Mouse (Mus musculus) thymus, adult 2 months (tissue): ENCODE data around the gene Adpgk. TPM values are rescaled to one million over a fixed set of nuclear protein-coding genes. Genes with fewer than 3 reads are reported as not detected.

Source experiments
- DNase-seq: peaks from one replicate; pipeline ENCODE4 v3.0.0; 2021
- H3K27ac ChIP-seq: fragments of 200-500 bp; 2 replicates; pipeline ENCODE4 v1.5.1; 2012; ENCODE audit warnings: low read length, control low read depth; ENCODE audit not compliant: control insufficient read depth, insufficient read depth
- H3K27me3 ChIP-seq: fragments of 200-500 bp; 2 replicates; pipeline ENCODE4 v1.6.1; 2012; ENCODE audit warnings: mild to moderate bottlenecking, low read length, moderate library complexity, mixed read lengths; ENCODE audit not compliant: control insufficient read depth, insufficient read depth
- H3K36me3 ChIP-seq: fragments of 200-500 bp; 2 replicates; pipeline ENCODE4 v1.6.1; 2012; ENCODE audit warnings: mild to moderate bottlenecking, low read length, moderate library complexity; ENCODE audit not compliant: control insufficient read depth, insufficient read depth
- H3K4me1 ChIP-seq: fragments of 200-500 bp; replicated peaks from 2 replicates; pipeline ENCODE4 v1.6.1; 2012; ENCODE audit warnings: low read length; ENCODE audit not compliant: control insufficient read depth, insufficient read depth
- H3K4me3 ChIP-seq: fragments of 200-500 bp; 2 replicates; pipeline ENCODE4 v1.5.1; 2012; ENCODE audit warnings: mild to moderate bottlenecking, low read length, control low read depth, moderate library complexity; ENCODE audit not compliant: control insufficient read depth, insufficient read depth
- CTCF ChIP-seq: fragments of 200-500 bp; IDR thresholded peaks from 2 replicates; pipeline ENCODE4 v1.5.1; 2012; ENCODE audit warnings: mild to moderate bottlenecking, control low read depth, low read length, moderate library complexity, borderline replicate concordance; ENCODE audit not compliant: control insufficient read depth, poor library complexity, insufficient read depth; ENCODE audit errors: extremely low read depth
- POLR2A ChIP-seq: fragments of 200-500 bp; IDR thresholded peaks from 2 replicates; pipeline ENCODE4 v1.6.1; 2012; ENCODE audit warnings: mild to moderate bottlenecking, low read length, control low read depth, moderate library complexity; ENCODE audit not compliant: control insufficient read depth, poor library complexity, insufficient read depth; ENCODE audit errors: extremely low read depth
- WGBS: fragments of 180-500 bp; shearing (Covaris S2); methylation state at CpG from one replicate; pipeline ENCODE4 v1.1.7; 2018; 5-methylcytosine and 5-hydroxymethylcytosine counted together
- polyA plus RNA-seq: library from polyadenylated mRNA; depleted of rRNA; stranded (reverse); fragments of >200 nt; gene quantifications from 2 replicates; pipeline ENCODE4 v1.2.3, GENCODE M21; 2012

Gene Adpgk
- polyA plus RNA-seq, 1 experiment, result 20.2 TPM

DNA sequence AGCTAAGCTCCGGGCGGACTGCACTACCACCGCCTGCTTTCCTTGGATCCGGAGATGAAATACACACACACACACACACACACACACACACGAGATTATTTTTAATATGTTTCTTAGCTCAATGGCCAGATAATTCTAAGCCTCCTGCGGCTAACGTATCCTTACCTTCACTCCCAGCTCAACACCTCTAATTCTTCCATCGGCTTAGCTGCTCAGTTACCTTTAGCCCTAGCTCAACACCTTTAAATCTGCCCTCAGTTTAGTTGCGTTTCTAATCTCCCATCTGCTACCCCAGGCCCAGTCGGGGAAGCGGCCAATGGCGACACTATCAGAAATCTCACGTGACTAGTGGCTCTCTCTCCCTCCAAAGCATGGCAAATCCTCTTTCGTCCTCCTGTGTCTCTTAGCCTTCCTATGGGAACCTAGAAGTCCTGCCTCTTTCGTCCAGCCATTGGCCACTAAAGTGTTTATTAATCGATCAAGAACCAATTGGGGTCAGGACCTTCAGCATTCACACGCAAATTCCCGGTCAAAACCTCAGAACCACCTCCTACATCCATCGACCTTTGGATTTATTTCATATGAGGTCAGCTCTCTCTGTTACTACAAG is 16.4 kb upstream of the Adpgk start:
- Histone ChIP-seq H3K4me1 (no peaks in the 10 kb centered on the region), H3K4me3 (no peak overlapping the region), H3K27me3 (no peaks in the 10 kb centered on the region), H3K27ac (no peak overlapping the region), H3K36me3 (no peaks in the 10 kb centered on the region)
- no peak for TF ChIP-seq POLR2A
- TF ChIP-seq CTCF, result no peak
- no peak for DNase-seq
- 92% methylated on average over 19 of the region's 19 CpGs for WGBS

DNA sequence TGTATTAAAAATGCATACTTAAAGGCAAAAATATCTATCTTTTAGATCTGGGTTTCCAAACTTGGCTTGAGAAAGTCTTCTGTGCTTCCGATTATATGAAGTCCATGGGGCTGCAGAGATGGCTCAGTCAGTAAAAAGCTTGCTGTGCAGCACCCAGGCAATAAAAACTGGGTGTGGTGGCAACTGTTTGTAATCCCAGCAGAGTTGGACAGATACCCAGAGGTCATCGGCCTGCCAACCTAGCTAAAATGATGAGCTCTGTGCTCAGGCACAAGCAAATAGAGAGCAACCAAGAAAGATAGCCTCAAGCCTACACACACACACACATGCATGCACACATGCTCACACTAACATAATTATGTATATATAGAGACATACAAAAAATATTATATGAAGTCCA is 13.2 kb upstream of the Adpgk start:
- H3K27me3 ChIP-seq, result no peaks in the 10 kb centered on the region
- H3K4me3 ChIP-seq, result no peak overlapping the region
- DNase-seq, result no peak
- no peaks in the 10 kb centered on the region for H3K36me3 ChIP-seq
- H3K27ac ChIP-seq, result no peak overlapping the region
- no peaks in the 10 kb centered on the region for H3K4me1 ChIP-seq
- TF ChIP-seq CTCF (no peak), POLR2A (no peak)
- WGBS, result 95% methylated on average over 2 of the region's 2 CpGs

DNA sequence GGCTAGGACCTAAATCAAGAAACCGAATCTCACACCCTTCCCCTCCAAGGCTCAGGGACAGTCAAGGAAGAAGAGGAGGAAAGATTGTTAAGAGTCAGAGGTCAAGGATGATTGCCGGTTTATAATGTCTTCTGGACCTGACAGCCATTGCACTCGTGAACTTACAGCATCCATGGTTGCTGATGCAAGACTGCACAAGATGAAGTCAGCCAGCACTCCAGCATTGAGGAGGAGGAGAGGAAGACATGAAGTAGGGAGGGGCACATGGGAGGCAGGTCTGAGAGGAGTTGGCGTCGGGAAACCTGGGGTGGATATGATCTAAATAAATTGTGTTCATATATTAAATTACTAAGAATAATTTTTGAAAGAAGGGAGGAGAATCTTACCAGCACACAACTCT is 12.7 kb upstream of the Adpgk start:
- DNase-seq, result no peak
- Histone ChIP-seq H3K27ac (no peak overlapping the region), H3K4me3 (no peak overlapping the region), H3K36me3 (no peaks in the 10 kb centered on the region), H3K27me3 (no peaks in the 10 kb centered on the region), H3K4me1 (no peaks in the 10 kb centered on the region)
- TF ChIP-seq CTCF, result no peak
- no peak for TF ChIP-seq POLR2A
- WGBS, result 87% methylated on average over 5 of the region's 5 CpGs

DNA sequence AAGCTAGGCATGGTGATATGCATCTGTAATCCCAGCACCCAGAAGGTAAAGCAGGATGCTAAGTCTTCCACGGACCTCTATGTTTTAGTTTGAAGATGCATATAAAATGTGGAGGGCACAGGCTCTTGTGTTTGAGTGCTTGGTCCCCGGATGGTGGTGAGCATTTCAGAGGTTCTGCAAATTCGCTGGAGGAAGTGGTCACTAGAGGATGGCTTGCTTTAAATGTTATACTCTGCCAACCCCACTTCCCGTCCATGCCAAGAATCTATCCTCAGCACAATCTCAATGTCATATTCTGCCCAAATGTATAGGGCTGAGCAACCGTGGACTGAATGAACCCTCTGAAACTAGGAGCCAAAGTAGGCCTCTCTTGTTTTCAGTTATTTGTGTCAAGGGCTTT is 10.5 kb upstream of the Adpgk start:
- no peak overlapping the region for H3K4me3 ChIP-seq
- 45% methylated on average over 5 of the region's 5 CpGs for WGBS
- H3K36me3 ChIP-seq, result no peaks in the 10 kb centered on the region
- no peak for DNase-seq
- no peaks in the 10 kb centered on the region for H3K27me3 ChIP-seq
- no peak for TF ChIP-seq POLR2A
- TF ChIP-seq CTCF, result no peak
- H3K27ac ChIP-seq, result no peak overlapping the region
- H3K4me1 ChIP-seq, result no peaks in the 10 kb centered on the region

DNA sequence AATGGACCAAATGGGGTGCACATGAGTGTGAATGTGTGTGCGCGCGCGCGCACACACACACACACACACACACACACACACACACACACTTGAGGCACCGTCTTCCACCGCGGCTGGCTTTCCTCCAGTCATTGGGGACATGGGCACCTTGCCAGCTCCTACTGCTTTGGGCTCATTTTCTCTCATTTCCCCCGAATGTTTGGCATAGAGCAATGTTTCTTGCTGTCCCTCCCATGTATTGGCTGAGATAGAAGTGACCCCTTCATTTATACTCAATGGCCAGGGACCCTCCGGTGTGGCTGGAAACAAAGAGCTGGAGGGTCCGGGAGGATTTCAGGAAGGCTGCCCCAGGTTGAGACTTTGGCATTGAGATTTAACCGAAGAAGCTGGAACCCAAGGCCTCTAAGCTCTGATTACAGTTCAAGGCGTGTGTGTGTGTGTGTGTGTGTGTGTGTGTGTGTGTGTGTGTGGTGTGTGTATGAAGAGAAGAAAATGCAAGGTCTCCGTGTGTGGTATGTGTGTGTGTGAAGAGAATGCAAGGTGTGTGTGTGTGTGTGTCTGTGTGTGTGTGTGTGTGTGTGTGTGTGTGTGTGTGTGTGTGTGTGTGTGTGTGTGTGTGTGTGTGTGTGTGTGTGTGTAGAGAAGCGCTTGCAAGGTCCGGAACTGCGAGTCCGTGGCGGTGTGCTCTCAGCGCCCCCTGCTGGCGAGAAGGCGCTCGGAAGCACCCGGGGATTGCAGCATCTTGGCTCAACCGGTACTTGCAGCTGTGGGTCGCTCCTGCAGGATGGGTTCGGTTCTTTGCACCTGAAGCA is 9.3 kb upstream of the Adpgk start:
- no peak overlapping the region for H3K27ac ChIP-seq
- H3K27me3 ChIP-seq, result no peaks in the 10 kb centered on the region
- H3K4me1 ChIP-seq, result no peaks in the 10 kb centered on the region
- DNase-seq, result peak; percentile 60
- 35% methylated on average over 27 of the region's 27 CpGs for WGBS
- TF ChIP-seq POLR2A (no peak), CTCF (peak; percentile 92)
- no peaks in the 10 kb centered on the region for H3K36me3 ChIP-seq
- no peak overlapping the region for H3K4me3 ChIP-seq

DNA sequence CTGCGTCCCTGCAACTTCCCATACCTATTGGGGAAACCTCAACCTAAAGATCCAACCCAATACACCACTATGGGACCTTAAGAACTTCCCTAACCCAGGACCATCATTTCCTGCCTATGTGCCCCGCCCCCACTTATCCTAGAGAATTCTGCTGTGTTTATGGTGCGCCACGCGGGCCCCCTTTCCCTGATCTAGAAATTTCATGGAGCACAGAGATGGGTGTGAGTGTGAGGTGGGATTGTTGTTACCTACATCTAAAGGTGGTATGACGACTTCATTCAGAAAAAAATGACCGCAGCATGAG is 8.7 kb upstream of the Adpgk start:
- H3K27ac ChIP-seq, result no peak overlapping the region
- no peaks in the 10 kb centered on the region for H3K4me1 ChIP-seq
- WGBS, result 56% methylated on average over 7 of the region's 7 CpGs
- TF ChIP-seq CTCF (no peak), POLR2A (no peak)
- H3K27me3 ChIP-seq, result no peaks in the 10 kb centered on the region
- no peak for DNase-seq
- no peak overlapping the region for H3K4me3 ChIP-seq
- H3K36me3 ChIP-seq, result no peaks in the 10 kb centered on the region
